Mouse (Mus musculus) adrenal gland, adult 8-10 months (tissue): ENCODE data around the gene Mtmr11. TPM values are rescaled to one million over a fixed set of nuclear protein-coding genes. Genes with fewer than 3 reads are reported as not detected.
"Not testable (repeated sequence)": the region's sequence is repeated elsewhere in the genome, so short reads cannot be mapped to it uniquely, and the experiment has no call there.

Source experiments
- DNase-seq: peaks from one replicate; pipeline ENCODE4 v3.0.0; 2022
- microRNA-seq, 2 experiments: library from miRNA; unstranded; fragments of <30 nt; microRNA quantifications; one replicate each; pipeline ENCODE4 v1.2.0; 2022
- total RNA-seq, 4 experiments: library from RNA; stranded (reverse); gene quantifications; 2 replicates each; pipeline ENCODE4 v1.2.4; 2022

The Mtmr11 gene
- total RNA-seq, 4 experiments from 2014 or later, result 14.7 to 70.7 (median 43.7) TPM

- no peak for DNase-seq
These were observed 57.4 kb downstream of the Mtmr11 start for GRCm38 (mm10) chr3:96219191-96219641.

- peak; percentile 66 for DNase-seq
These were observed 57.9 kb downstream of the Mtmr11 start, which contains the start of the genes Bola1 and Hist2h2ab for GRCm38 (mm10) chr3:96219661-96220130. TSS of gene Bola1 (minus strand) at chr3:96219709. TSS of gene Hist2h2ab (plus strand) at chr3:96219865.

- DNase-seq, result not testable (repeated sequence)
These were observed 58.4 kb downstream of the Mtmr11 start for GRCm38 (mm10) chr3:96220131-96220764.

GRCm38 (mm10) chr3:96220765-96221639 is 59.2 kb downstream of the Mtmr11 start, which contains the start of the genes Hist2h2ac and Hist2h2be:
TSS of gene Hist2h2ac (minus strand) at chr3:96220880.
TSS of gene Hist2h2be (plus strand) at chr3:96221119.
- peak; percentile 92 for DNase-seq

Small RNA genes lying within 50 kb of the gene (microRNA-seq; reads per million reads assigned to microRNA genes)
- 0 to 0.17 reads per million in 2 experiments for gene Gm44492

Other genes with a start within 250 kb of the Mtmr11 start
- 10 to 100 TPM; 83.8 to 94.0 (median 88.4) TPM for gene Anp32e, start 232.8 kb upstream of the Mtmr11 start, total RNA-seq
- gene Plekho1, start 166.0 kb upstream of the Mtmr11 start, total RNA-seq, result 10 to 100 TPM; 16.8 to 33.6 (median 28.7) TPM
- gene Vps45, start 103.5 kb upstream of the Mtmr11 start, total RNA-seq, result 10 to 100 TPM; 29.7 to 49.0 (median 34.9) TPM
- 10 to 100 TPM; 37.8 to 55.2 (median 47.2) TPM for gene Otud7b, start 57.5 kb upstream of the Mtmr11 start, total RNA-seq
- 10 to 100 TPM; 46.8 to 59.3 (median 50.8) TPM for gene Sf3b4, start 10.3 kb downstream of the Mtmr11 start, total RNA-seq
- 10 to 100 TPM in 3 of 4 experiments, 1 to 10 TPM in 1; 9.4 to 16.7 (median 13.6) TPM for gene Sv2a, start 19.1 kb downstream of the Mtmr11 start, total RNA-seq
- 10 to 100 TPM; 24.2 to 48.0 (median 33.0) TPM for gene Bola1, start 57.7 kb downstream of the Mtmr11 start, total RNA-seq
- 1 to 10 TPM; 4.8 to 9.2 (median 9.0) TPM for gene Hist2h2ab, start 57.9 kb downstream of the Mtmr11 start, total RNA-seq
- 10 to 100 TPM; 53.1 to 90.6 (median 58.9) TPM for gene Hist2h2ac, start 58.9 kb downstream of the Mtmr11 start, total RNA-seq
- gene Hist2h2be, start 59.1 kb downstream of the Mtmr11 start, total RNA-seq, result 10 to 100 TPM; 13.8 to 27.3 (median 25.2) TPM
- gene Hist2h3c2, start 77.1 kb downstream of the Mtmr11 start, total RNA-seq, result 10 to 100 TPM; 13.0 to 27.9 (median 18.2) TPM
- 100 to 1,000 TPM; 483 to 517 (median 507) TPM for gene Hist2h2aa2, start 78.3 kb downstream of the Mtmr11 start, total RNA-seq
- gene Hist2h2aa1, start 83.5 kb downstream of the Mtmr11 start, total RNA-seq, result 10 to 100 TPM; 14.1 to 18.6 (median 17.5) TPM
- gene Hist2h3c1, start 84.7 kb downstream of the Mtmr11 start, total RNA-seq, result not detected
- gene Hist2h4, start 101.3 kb downstream of the Mtmr11 start, total RNA-seq, result 10 to 100 TPM; 27.4 to 37.9 (median 32.5) TPM
- gene Hist2h3b, start 106.7 kb downstream of the Mtmr11 start, total RNA-seq, result 100 to 1,000 TPM in 1 of 4 experiments, 10 to 100 TPM in 3; 50.3 to 108 (median 73.7) TPM
- 100 to 1,000 TPM in 1 of 4 experiments, 10 to 100 TPM in 3; 70.8 to 139 (median 88.2) TPM for gene Hist2h2bb, start 107.7 kb downstream of the Mtmr11 start, total RNA-seq
- 1 to 10 TPM; 2.2 to 4.3 (median 3.3) TPM for gene Fcgr1, start 132.0 kb downstream of the Mtmr11 start, total RNA-seq